Mouse (Mus musculus) limb, embryonic 12.5 days (tissue): ENCODE results near the gene Cngb1. TPM values are rescaled to one million over a fixed set of nuclear protein-coding genes. Genes with fewer than 3 reads are reported as not detected.

ENCODE experiments used
- ATAC-seq: fragments of 200-750 bp; cut with Nextera tagmentation; 2 replicates; pipeline ENCODE4 v1.8.0; 2017; ENCODE audit warnings: low read depth, moderate TSS enrichment; ENCODE audit not compliant: insufficient number of reproducible peaks, insufficient read depth, low FRiP score, low TSS enrichment
- H3K27ac ChIP-seq: fragments of 300-500 bp; sonication (generic); 2 replicates; pipeline ENCODE4 v1.5.1; 2016; ENCODE audit warnings: mild to moderate bottlenecking, moderate library complexity
- H3K27me3 ChIP-seq: fragments of 300-500 bp; sonication (generic); 2 replicates; pipeline ENCODE4 v1.6.1; 2016; ENCODE audit warnings: mild to moderate bottlenecking, moderate library complexity
- H3K36me3 ChIP-seq: fragments of 300-500 bp; sonication (generic); 2 replicates; pipeline ENCODE4 v1.6.1; 2016; ENCODE audit warnings: mild to moderate bottlenecking, moderate library complexity
- H3K4me1 ChIP-seq: fragments of 300-500 bp; sonication (generic); replicated peaks from 2 replicates; pipeline ENCODE4 v1.6.1; 2016
- H3K4me2 ChIP-seq: fragments of 300-500 bp; sonication (generic); 2 replicates; pipeline ENCODE4 v1.6.1; 2016; ENCODE audit warnings: mild to moderate bottlenecking, moderate library complexity
- H3K4me3 ChIP-seq: fragments of 300-500 bp; sonication (generic); replicated peaks from 2 replicates; pipeline ENCODE4 v1.5.1; 2016; ENCODE audit warnings: mild to moderate bottlenecking
- H3K9ac ChIP-seq: fragments of 300-500 bp; sonication (generic); replicated peaks from 2 replicates; pipeline ENCODE4 v1.6.1; 2016; ENCODE audit warnings: mild to moderate bottlenecking, moderate library complexity
- H3K9me3 ChIP-seq: fragments of 300-500 bp; sonication (generic); 2 replicates; pipeline ENCODE4 v1.6.1; 2016; ENCODE audit warnings: mild to moderate bottlenecking, moderate library complexity
- WGBS: fragments of 180-500 bp; shearing (Covaris S2); methylation state at CpG from one replicate; pipeline ENCODE4 v1.1.7; 2016; 5-methylcytosine and 5-hydroxymethylcytosine counted together
- polyA plus RNA-seq: library from polyadenylated mRNA; unstranded; fragments of >200 nt; fragmentation: Nextera tagmentation; extraction: Ambion mirVana; gene quantifications from 2 replicates; pipeline ENCODE4 v1.2.1, GENCODE M21; 2016

Cngb1 gene
- polyA plus RNA-seq, 1 experiment from 2014 or later: 0.26 TPM

DNA sequence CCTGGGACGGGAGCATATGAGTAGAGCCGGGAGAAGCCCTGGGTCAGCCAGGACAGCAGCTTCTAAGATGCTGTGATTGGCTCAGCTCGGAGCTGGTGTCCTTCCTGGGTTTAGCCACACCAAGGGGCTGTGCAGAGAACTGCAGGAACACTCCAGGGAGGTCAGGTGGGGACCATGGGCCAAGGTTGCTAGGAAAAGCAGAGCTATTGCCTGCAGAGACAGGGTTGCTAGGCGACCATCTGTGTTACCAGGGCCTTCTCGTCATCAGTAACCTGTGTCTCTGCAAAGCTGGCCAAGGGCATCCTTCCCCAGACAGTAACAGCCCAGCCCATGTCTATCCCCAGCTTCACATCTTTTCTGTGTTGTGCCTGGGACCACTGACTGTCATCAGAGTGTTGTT is 24.9 kb downstream of the Cngb1 start:
- ATAC-seq: no peak
- Histone ChIP-seq H3K9me3 (no peaks in the 10 kb centered on the region), H3K9ac (no peak overlapping the region), H3K4me1 (no peaks in the 10 kb centered on the region), H3K4me3 (no peak overlapping the region), H3K27me3 (no peaks in the 10 kb centered on the region), H3K27ac (no peak overlapping the region), H3K36me3 (no peaks in the 10 kb centered on the region), H3K4me2 (no peak overlapping the region)
- WGBS: 57% methylated on average over 5 of the region's 5 CpGs

DNA sequence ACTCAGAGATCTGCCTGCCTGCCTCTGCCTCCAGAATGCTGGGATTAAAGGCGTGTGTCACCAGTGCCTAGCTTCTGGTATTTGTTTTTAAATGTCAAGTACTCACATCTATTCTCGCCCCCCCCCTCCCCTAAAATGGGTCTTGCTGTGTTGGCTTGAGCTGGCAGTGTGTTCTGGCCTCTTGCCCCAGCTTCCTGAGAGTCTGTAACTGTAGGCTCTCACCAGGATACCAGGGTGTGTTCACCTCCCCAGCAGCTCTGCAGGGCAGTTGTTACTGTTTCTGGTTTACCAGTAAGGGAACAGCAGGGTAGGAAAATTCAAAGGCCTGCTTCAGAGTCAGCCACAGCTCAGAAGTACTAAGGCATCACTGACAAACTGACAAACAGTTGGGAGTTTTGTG is 33.5 kb downstream of the Cngb1 start:
- no peak for ATAC-seq
- Histone ChIP-seq H3K4me3 (no peak overlapping the region), H3K36me3 (no peaks in the 10 kb centered on the region), H3K9me3 (no peaks in the 10 kb centered on the region), H3K4me1 (no peaks in the 10 kb centered on the region), H3K27me3 (no peaks in the 10 kb centered on the region), H3K9ac (no peak overlapping the region), H3K27ac (no peak overlapping the region), H3K4me2 (no peak overlapping the region)
- WGBS: 20% methylated on average over 2 of the region's 2 CpGs

DNA sequence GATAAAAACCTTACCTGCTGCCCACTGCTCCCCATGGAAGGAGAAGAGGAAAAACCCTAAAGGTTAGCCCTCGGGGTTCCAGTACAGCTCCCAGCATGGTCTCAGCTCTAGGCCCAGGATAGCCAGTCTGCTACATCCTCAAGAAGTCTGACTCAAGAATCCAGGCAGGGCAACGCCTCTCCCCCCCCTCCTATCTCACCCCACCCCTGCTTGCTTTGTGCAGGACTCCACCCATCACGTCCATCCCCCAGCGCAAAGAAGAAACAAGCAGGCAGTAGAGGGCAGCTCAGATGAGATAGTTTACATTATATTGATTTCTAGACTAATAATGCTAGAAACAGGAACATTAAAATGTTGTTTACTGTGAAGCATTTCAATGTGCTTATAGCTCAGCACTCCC is 34.5 kb downstream of the Cngb1 start:
- 41% methylated on average over 4 of the region's 4 CpGs for WGBS
- Histone ChIP-seq H3K9ac (no peak overlapping the region), H3K4me2 (no peak overlapping the region), H3K4me1 (no peaks in the 10 kb centered on the region), H3K27me3 (no peaks in the 10 kb centered on the region), H3K27ac (no peak overlapping the region), H3K36me3 (no peaks in the 10 kb centered on the region), H3K4me3 (no peak overlapping the region), H3K9me3 (no peaks in the 10 kb centered on the region)
- ATAC-seq: no peak

DNA sequence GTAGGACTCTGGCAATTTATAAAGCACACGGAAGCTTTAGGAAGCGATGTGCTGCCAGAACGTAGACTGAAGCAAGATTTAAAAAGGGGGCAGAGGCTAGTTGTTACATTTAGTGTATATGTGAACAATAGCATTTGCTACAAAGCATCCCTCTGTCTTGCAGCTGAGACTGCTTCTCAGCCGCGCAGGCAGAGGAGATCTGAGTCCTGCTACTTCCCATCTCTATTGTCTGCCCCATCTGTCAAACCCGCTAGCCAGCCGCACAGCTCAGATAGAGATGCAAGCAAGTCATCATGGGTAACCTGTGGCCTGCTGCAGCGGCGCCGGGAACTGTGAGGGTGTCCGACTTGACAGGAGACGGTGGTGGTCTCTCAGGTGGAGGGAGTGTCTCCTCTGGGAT is 35.9 kb downstream of the Cngb1 start:
- Histone ChIP-seq H3K4me3 (no peak overlapping the region), H3K9me3 (no peaks in the 10 kb centered on the region), H3K4me1 (no peaks in the 10 kb centered on the region), H3K4me2 (no peak overlapping the region), H3K27ac (no peak overlapping the region), H3K27me3 (no peaks in the 10 kb centered on the region), H3K9ac (no peak overlapping the region), H3K36me3 (no peaks in the 10 kb centered on the region)
- ATAC-seq: no peak
- WGBS: 83% methylated on average over 12 of the region's 12 CpGs

DNA sequence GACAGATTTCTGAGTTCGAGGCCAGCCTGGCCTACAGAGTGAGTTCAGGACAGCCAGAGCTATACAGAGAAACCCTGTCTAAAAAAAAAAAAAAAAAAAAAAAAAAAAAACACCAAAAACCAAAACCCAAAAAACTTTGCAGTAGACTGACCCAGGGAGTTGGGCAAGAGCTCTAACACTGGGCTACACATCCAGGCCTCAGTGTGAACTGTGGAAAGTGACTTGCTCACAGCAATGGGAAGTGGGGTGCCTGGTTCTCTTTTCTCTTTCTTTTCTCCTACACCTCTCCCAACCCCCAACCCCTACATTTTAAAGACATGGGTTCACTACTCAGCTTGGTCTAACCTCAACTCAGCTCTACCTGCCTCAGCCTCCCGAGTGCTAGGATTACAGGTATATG is 44.2 kb downstream of the Cngb1 start:
- ATAC-seq: no peak
- Histone ChIP-seq H3K36me3 (no peaks in the 10 kb centered on the region), H3K4me3 (no peak overlapping the region), H3K27ac (no peak overlapping the region), H3K9me3 (no peaks in the 10 kb centered on the region), H3K9ac (no peak overlapping the region), H3K27me3 (no peaks in the 10 kb centered on the region; the same call in 1 of the 2 replicates), H3K4me2 (no peak overlapping the region), H3K4me1 (no peaks in the 10 kb centered on the region)
- 89% methylated on average over 2 of the region's 2 CpGs for WGBS

DNA sequence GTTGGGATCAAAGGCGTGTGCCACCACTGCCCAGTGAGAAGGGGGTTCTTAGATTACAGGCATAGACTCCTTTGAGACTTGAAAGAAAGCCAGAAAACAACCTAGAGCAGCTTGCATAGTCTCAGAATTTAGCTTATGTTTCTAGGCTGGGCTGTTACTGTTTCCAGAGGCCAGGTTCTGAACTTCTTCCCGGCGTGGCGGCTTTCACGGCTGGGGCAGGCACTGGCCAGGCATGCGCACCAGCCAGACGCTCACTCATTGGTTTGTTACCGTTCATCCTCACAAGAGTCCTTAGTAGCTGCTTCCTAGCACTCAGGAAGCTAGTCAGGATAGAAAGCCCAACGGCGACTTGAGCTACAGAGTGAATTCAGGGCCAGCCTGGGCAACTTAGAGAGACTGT is 50.8 kb downstream of the Cngb1 start:
- no peak overlapping the region for H3K9ac ChIP-seq
- ATAC-seq: no peak

DNA sequence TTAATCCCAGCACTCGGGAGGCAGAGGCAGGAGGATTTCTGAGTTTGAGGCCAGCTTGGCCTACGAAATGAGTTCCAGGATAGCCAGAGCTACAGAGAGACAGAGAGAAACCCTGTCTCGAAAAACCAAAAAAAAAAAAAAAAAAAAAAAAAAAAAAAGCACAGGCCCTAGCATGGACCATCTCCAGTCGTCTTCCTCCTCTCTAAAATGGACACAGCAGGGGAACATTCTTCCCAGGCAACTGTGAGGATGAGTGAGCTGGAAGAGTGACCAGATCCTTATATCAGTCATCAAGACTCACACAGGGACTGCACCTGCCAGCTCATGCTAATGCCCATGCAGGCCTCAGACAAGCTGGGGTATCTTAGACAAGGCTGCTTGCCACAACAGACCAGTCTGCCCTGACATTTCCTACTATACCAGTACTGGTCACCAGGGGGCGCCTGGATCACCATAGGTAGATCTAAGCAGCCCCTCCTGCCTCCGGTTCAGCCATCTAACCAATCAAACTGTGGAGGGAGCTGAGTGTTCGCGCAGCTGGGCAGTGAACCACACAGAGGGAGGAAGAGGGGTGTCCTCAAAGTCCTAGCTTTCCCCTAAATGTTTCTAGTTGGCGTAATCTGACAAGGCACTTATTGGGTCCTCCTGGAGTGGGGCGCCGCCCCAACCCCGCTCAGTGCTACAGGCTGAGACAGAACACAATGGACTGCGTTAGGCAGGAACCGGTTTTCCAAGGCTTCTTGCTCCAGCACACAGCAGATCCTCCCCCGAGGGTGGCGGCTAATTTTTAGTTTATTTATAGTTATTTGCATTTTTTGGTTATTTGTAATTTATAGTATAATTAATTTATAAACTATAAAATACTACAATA is 51.6 kb downstream of the Cngb1 start:
- WGBS: 25% methylated on average over 16 of the region's 16 CpGs
- H3K27ac ChIP-seq: no peak overlapping the region
- peak overlapping the region; percentile 42; the same call in 1 of the 2 replicates for H3K9ac ChIP-seq
- peak overlapping the region; percentile 12; the same call in 1 of the 2 replicates for H3K4me3 ChIP-seq
- H3K27me3 ChIP-seq: no peaks in the 10 kb centered on the region; the same call in 1 of the 2 replicates
- no peaks in the 10 kb centered on the region for H3K4me1 ChIP-seq
- peak; percentile 90 for ATAC-seq
- H3K36me3 ChIP-seq: no peaks in the 10 kb centered on the region
- H3K4me2 ChIP-seq: peak overlapping the region; percentile 47
- H3K9me3 ChIP-seq: no peaks in the 10 kb centered on the region

More for the DNA sequence above, 50.8 kb downstream of the Cngb1 start:
- 85% methylated on average over 10 of the region's 10 CpGs for WGBS
- Histone ChIP-seq H3K4me3 (no peak overlapping the region), H3K9me3 (no peaks in the 10 kb centered on the region), H3K4me2 (no peak overlapping the region), H3K36me3 (no peaks in the 10 kb centered on the region), H3K27me3 (no peaks in the 10 kb centered on the region; the same call in 1 of the 2 replicates), H3K27ac (no peak overlapping the region), H3K4me1 (no peaks in the 10 kb centered on the region)

DNA sequence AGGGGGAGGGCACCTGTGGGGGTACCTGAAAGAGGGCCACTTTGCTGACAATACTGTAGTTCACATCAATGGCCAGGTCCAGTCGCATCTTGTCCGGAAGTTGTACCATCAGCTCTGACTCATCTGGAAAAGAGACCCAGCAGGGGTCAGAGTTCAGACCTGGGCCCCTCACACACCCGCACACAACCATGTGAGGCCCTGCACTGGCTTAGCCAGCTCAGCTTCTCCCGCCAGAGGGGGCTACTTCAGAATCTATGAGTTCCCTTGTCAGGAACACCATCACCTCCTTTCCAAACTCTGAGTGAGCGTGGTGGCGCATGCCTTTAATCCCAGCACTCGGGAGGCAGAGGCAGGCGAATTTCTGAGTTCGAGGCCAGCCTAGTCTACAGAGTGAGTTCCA is 54.3 kb downstream of the Cngb1 start:
- H3K4me3 ChIP-seq: no peak overlapping the region
- no peak overlapping the region for H3K4me2 ChIP-seq
- 62% methylated on average over 9 of the region's 9 CpGs for WGBS
- H3K4me1 ChIP-seq: no peaks in the 10 kb centered on the region
- no peaks in the 10 kb centered on the region for H3K9me3 ChIP-seq
- no peak overlapping the region for H3K9ac ChIP-seq
- ATAC-seq: no peak
- H3K36me3 ChIP-seq: no peaks in the 10 kb centered on the region
- H3K27me3 ChIP-seq: no peaks in the 10 kb centered on the region
- H3K27ac ChIP-seq: no peak overlapping the region

DNA sequence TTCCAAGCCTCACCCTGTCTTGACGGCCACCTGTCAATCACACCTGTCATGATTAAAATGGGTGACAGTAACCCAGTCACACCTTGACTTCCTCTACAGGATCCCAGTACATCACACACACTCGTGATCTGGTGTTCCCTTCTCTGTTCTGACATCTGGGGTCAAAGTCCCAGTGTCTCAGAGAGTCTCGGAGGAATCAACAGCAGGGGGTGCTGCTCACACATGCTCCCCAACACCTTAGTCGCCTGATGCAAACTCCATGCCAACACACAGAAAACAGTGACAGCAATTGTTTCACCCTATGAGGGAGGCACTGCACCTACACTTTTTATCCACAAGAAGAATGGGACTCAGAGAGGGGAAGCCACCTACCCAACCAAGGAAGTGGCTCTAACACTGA is 56.5 kb downstream of the Cngb1 start:
- no peak overlapping the region for H3K4me3 ChIP-seq
- H3K27me3 ChIP-seq: no peaks in the 10 kb centered on the region
- WGBS: 50% methylated on average over 4 of the region's 4 CpGs
- no peaks in the 10 kb centered on the region for H3K36me3 ChIP-seq
- H3K27ac ChIP-seq: no peak overlapping the region
- peaks cover 6% of the 10 kb centered on the region for H3K4me1 ChIP-seq
- no peak overlapping the region for H3K9ac ChIP-seq
- no peak overlapping the region for H3K4me2 ChIP-seq
- no peaks in the 10 kb centered on the region for H3K9me3 ChIP-seq
- no peak for ATAC-seq

DNA sequence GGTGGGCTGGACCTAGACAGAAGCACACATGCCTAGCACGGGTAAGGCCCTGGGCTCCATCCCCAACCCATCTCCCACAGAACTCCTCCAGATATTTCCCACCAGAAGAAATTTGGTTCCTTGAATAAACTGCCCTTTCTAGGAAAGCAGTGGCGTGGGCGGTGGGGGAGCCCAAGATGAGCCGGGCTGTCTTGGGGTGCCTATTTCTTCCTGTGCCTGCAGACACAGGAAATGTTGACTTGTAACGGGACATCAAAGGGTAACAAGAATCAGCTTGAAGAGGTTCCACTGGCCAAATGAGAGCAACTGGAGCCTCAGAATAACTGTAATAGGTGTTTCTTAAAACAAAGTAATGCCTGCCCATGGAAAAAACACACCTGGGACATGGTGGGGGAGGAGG is 59.1 kb downstream of the Cngb1 start:
- H3K9ac ChIP-seq: no peak overlapping the region
- no peaks in the 10 kb centered on the region for H3K36me3 ChIP-seq
- H3K27ac ChIP-seq: no peak overlapping the region
- H3K4me2 ChIP-seq: no peak overlapping the region
- H3K9me3 ChIP-seq: no peaks in the 10 kb centered on the region
- no peak overlapping the region for H3K4me3 ChIP-seq
- H3K27me3 ChIP-seq: no peaks in the 10 kb centered on the region
- no peak for ATAC-seq
- peaks cover 11% of the 10 kb centered on the region for H3K4me1 ChIP-seq
- 69% methylated on average over 5 of the region's 5 CpGs for WGBS

DNA sequence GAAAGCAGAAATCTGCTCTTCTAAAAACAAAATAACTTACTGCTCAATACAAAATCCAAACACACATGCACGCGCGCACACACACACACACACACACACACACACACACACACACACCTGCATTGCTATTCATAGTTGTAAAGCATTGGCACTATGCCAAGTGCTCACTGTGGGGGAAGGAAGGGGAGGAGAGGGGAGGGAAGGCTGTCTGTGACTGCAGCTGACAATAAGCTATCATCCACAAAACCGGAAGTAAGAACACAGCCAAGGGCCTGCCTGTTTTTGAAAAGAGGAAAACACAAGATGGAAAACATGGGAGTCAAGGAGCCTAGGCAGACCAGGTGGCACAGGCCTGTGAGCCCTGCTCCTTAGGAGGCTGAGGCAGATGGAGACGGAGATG is 61.2 kb downstream of the Cngb1 start:
- 72% methylated on average over 5 of the region's 5 CpGs for WGBS
- peak overlapping the region; percentile 20; the same call in 1 of the 2 replicates for H3K27ac ChIP-seq
- H3K4me1 ChIP-seq: peaks cover 11% of the 10 kb centered on the region
- H3K27me3 ChIP-seq: no peaks in the 10 kb centered on the region
- no peak overlapping the region for H3K4me3 ChIP-seq
- no peak overlapping the region for H3K9ac ChIP-seq
- no peaks in the 10 kb centered on the region for H3K36me3 ChIP-seq
- ATAC-seq: no peak
- no peaks in the 10 kb centered on the region for H3K9me3 ChIP-seq
- H3K4me2 ChIP-seq: no peak overlapping the region

DNA sequence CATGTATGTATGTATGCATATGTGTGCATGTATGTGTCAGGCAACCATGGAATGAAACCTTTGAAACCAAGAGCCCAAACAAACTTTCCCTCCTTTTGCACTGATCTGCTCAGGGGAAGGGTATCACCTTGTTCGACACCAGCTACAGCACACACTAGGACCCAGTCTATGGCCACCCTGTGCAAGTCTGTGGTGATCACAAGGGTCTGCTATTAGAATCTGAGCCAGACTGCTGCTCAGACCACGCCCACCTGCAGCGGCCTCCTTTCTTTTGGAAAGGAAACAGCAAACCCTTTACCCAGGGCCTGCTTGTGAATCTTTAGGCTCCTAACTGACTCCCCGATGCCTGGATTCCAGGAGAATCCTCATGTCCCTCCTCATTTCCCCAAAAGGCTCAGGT is 62.5 kb downstream of the Cngb1 start:
- 65% methylated on average over 4 of the region's 4 CpGs for WGBS
- Histone ChIP-seq H3K4me1 (peaks cover 11% of the 10 kb centered on the region), H3K4me2 (no peak overlapping the region), H3K36me3 (no peaks in the 10 kb centered on the region), H3K9me3 (no peaks in the 10 kb centered on the region), H3K27ac (no peak overlapping the region), H3K4me3 (no peak overlapping the region), H3K9ac (no peak overlapping the region), H3K27me3 (no peaks in the 10 kb centered on the region)
- no peak for ATAC-seq
